ENCODE assay signal across 8 mouse cellular contexts in genomic region chr15:79328058-79328938, GRCm38 (mm10). TPM values are rescaled to one million over a fixed set of nuclear protein-coding genes. Genes with fewer than 3 reads are reported as not detected.
DNase-seq lines count a peak whose midpoint lies in the region; ATAC-seq lines count a peak whose summit lies in the region.

TSS of gene Pla2g6 (minus strand) at chr15:79328390.

- peak; percentile 97 for ATAC-seq in hindbrain, embryonic 14.5 days (ENCODE audit: low FRiP score)

- H3K36me3 ChIP-seq in hindbrain, embryonic 14.5 days (replicated peaks; ENCODE audit: control insufficient read depth, insufficient read depth): no peaks in the 10 kb centered on the region

- H3K4me3 ChIP-seq in hindbrain, embryonic 14.5 days (replicated peaks; ENCODE audit: low read length): peak within 1 kb of the TSS; percentile 51

- peak within 1 kb of the TSS; percentile 93 for H3K27ac ChIP-seq in hindbrain, embryonic 14.5 days

- H3K9ac ChIP-seq in hindbrain, embryonic 14.5 days: peak within 1 kb of the TSS; percentile 69

- peaks cover 29% of the 10 kb centered on the region for H3K4me1 ChIP-seq in hindbrain, embryonic 14.5 days (replicated peaks; ENCODE audit: control insufficient read depth, insufficient read depth, low read length)

- peak within 1 kb of the TSS; percentile 69 for H3K4me2 ChIP-seq in hindbrain, embryonic 14.5 days (replicated peaks)

- DNase-seq in R1 (ENCODE audit: low read depth, low spot score): peak; percentile 99
- DNase-seq in cerebellum, postnatal 25 days: peak; percentile 98 to 99
- DNase-seq in frontal cortex, postnatal 25 days (ENCODE audit: low spot score in 2 of 2): peak; percentile 93 to 97
- DNase-seq in hindbrain, embryonic 14.5 days (ENCODE audit: low spot score): peak; percentile 97
- peak; percentile 97 to 99 for DNase-seq in layer of hippocampus, postnatal 36 days
- DNase-seq in lung, postnatal 36 days: peak; percentile 100
- peak; percentile 99 for DNase-seq in retina, postnatal 1 day
- DNase-seq in urinary bladder, adult 18-20 months (ENCODE audit: low spot score in 2 of 2): peak; percentile 97 to 99

- no peaks in the 10 kb centered on the region for H3K27me3 ChIP-seq in hindbrain, embryonic 14.5 days (ENCODE audit: control insufficient read depth, insufficient read depth, low read length)

- WGBS in hindbrain, embryonic 14.5 days: 4% methylated on average over 46 of the region's 46 CpGs

- no peaks in the 10 kb centered on the region for H3K9me3 ChIP-seq in hindbrain, embryonic 14.5 days (ENCODE audit: control insufficient read depth, low read length)

RNA-seq across cellular contexts. Expression of gene Pla2g6, which starts in this region (rescaled TPM):
- polyA plus RNA-seq in hindbrain, embryonic 14.5 days (2014; fragmentation: Nextera tagmentation; extraction: Ambion mirVana): 21.2 and 22.9 TPM in 2 replicates
- 10 to 100 TPM; 22.3 to 23.1 TPM for total RNA-seq in layer of hippocampus, postnatal 36 days (2021)

Comparison
In these comparisons a context has a peak if more than half of its experiments do, and no peak if none do; other contexts are left out.
1. Peak in every context shown above with its lines: DNase-seq, ATAC-seq, H3K4me3 ChIP-seq and H3K27ac ChIP-seq.